Mouse (Mus musculus) G1E (cell line): ENCODE data around the gene Tmem235.

Experiments
- CTCF ChIP-seq: IDR thresholded peaks from 2 replicates; pipeline ENCODE4 v1.5.1; 2012; ENCODE audit warnings: low read depth, low read length, inconsistent platforms, mixed read lengths
- GATA1 ChIP-seq: IDR thresholded peaks from 2 replicates; pipeline ENCODE4 v1.6.1; 2012; ENCODE audit warnings: borderline replicate concordance, low read length, inconsistent platforms, mixed read lengths
- GATA2 ChIP-seq: IDR thresholded peaks from 2 replicates; pipeline ENCODE4 v1.6.1; 2012; ENCODE audit warnings: low read depth, low read length, inconsistent platforms, borderline replicate concordance
- POLR2AphosphoS5 ChIP-seq: IDR thresholded peaks from 2 replicates; pipeline ENCODE4 v1.6.1; 2012; ENCODE audit warnings: low read depth, low read length, inconsistent platforms; ENCODE audit not compliant: insufficient replicate concordance

DNA sequence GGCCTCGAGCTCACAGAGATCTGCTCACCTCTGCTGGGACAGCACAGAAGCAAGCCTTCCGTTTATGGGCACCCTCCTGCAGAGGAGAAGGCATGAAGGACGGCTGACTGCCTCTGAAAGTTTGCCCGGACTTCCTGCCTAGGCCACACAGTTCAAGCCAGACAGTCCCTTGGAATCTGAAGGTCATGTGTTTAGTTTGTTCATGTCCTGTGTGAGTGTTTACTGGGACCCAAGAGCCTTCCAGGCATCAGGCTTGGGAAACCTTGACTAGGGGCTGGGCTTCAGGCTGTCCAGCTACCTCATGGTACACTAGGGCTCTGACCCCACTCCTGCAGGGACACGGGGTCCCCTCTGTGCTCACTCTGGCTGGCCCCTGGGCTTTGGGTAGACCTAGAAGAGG, 25.4 kb downstream of the Tmem235 start:
- TF ChIP-seq GATA1 (no peak), CTCF (no peak), POLR2AphosphoS5 (no peak), GATA2 (no peak)
